Mouse (Mus musculus) T-helper 1 cell (primary cell): Measurements from ENCODE around the gene Nkx6-1.

Experiments used
- in situ Hi-C: fragments of 300-600 bp; cut with MboI, MseI; formaldehyde crosslinking; loops from one replicate; pipeline ENCODE4 v1.15.1; 2025; ENCODE audit warnings: high pct_unique_total_duplicates

The Nkx6-1 gene

DNA sequence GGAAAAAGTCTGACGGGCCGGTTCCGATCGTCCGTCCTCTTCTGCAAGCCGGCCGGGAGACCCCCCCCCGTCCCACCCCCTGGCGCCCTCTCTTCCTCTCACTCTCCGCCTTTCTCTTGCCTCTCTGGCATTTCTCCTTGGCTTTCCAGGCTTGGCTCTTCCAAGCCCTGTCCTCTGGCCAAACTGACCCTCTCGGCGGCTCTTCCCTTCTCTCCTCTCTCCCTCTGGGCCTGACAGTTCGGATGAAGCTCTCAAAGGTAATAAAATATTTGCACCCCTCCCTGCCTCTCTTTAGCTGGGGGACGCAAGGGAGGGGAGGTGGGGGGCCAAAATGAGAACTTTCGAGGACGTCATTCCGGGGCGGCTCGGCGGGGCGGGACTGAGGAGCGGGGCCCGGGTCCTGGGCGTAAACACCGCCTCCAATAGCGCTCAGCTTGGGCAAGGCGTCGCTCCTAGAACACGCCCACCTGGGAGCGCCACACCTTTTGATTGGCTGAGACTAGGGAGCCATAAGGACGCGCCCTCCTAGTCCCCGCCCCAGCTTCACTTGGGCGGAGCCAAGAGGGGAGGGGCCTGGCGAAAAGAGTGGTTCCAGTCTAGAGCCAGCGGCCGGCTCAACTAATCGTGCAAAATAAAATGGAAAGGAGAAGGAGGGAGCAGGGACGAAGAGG is at the start of gene Nkx6-1:
TSS of gene Nkx6-1 (minus strand) at position 52 of the 671 bp plus-strand sequence.
- in situ Hi-C loops: loop anchor here (5.0 kb wide), 2 partner anchors 673 to 738 kb away; no protein-coding TSS in a partner anchor

GRCm38 (mm10) chr5:101713064-101713613 is 48.3 kb upstream of the Nkx6-1 start:
- in situ Hi-C loops: no loop called here

- in situ Hi-C loops: no loop called here
These were observed 38.8 kb upstream of the Nkx6-1 start for GRCm38 (mm10) chr5:101703374-101704260.

DNA sequence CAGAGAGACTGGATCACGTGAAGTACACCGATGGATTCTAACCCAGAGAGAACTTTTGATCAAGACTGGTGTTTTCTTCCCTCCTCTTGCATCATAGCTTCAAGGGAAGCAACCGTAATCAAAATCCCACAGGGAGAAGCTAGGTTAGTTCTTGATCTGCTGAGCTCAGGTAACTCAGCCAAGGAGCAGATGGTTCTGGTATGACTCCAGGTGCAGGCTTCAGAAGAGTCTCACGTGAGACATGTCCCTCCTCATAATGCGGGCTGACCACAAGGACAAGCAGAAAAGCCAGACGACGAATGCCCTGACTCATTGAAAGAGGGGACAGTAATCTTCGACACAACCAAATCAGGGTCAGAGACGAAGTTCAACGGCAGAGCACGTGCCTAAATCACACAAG is 37.8 kb upstream of the Nkx6-1 start:
- in situ Hi-C loops: no loop called here

DNA sequence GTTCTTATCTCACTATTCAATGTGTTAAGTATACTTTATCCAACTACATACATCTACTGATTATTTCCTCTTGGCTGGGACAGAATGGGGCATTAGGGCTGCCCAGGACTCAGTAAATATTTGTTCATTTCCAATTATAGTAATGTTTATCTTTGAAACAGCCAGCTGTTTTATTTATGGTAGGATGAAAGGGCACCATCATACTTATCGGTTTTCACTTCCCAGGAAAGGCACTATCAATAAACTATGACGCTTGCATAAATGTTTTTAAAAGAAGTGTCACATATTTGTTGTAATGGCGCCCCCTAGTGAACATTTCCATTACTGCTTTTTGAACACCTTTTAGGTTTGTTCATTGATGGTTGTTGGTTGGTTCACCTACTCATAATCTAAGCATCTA is 35.8 kb upstream of the Nkx6-1 start:
- in situ Hi-C loops: no loop called here

GRCm38 (mm10) chr5:101688581-101688980 is 23.8 kb upstream of the Nkx6-1 start:
- in situ Hi-C loops: no loop called here

- in situ Hi-C loops: no loop called here
These were observed 18.5 kb upstream of the Nkx6-1 start for GRCm38 (mm10) chr5:101683340-101683739.

- in situ Hi-C loops: no loop called here
These were observed 15.5 kb upstream of the Nkx6-1 start for GRCm38 (mm10) chr5:101680338-101680737.

DNA sequence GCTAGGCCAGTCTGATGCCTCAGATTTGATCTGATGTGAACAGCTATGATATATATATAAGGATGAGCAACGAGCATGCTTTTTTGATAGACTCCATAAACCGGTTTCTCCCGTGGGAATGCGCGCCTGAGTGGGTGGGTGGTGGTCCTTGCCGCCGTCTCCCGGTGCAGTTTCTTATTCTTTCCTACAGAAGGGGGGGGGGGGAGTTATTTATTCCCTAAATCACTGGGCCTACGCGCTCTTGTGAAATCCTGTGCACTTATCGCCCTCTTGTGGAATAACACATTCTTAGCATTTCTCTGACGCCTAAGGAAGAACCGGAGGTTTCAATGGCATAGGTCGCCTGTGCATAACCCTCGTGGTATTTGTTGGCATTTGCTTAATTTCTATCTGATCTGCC is 4.6 kb upstream of the Nkx6-1 start:
- in situ Hi-C loops: loop anchor here (5.0 kb wide), 2 partner anchors 677 to 742 kb away; no protein-coding TSS in a partner anchor

- in situ Hi-C loops: loop anchor here (5.0 kb wide), 2 partner anchors 676 to 741 kb away; no protein-coding TSS in a partner anchor
These were observed 3.7 kb upstream of the Nkx6-1 start for GRCm38 (mm10) chr5:101668475-101668874.

DNA sequence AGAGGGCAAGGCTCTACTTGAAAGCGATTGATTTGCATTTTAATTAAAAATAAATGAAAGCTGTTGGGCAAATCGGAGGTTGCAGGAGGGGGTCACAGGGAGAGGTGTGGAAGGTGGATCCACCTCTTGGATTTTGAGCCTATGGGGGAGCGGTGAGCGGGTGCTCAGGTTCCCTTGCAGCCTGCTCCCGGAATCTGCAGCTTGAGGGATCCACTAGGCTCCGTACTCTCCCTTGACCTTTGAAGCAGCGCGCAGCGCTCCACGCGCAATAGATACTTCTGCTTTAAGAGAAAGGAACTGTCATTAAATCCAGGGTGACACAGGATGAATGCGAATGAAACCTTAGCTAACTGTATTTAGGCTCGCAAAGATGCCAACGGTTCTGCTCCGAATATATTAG is 3.2 kb upstream of the Nkx6-1 start:
- in situ Hi-C loops: loop anchor here (5.0 kb wide), 2 partner anchors 676 to 741 kb away; no protein-coding TSS in a partner anchor

DNA sequence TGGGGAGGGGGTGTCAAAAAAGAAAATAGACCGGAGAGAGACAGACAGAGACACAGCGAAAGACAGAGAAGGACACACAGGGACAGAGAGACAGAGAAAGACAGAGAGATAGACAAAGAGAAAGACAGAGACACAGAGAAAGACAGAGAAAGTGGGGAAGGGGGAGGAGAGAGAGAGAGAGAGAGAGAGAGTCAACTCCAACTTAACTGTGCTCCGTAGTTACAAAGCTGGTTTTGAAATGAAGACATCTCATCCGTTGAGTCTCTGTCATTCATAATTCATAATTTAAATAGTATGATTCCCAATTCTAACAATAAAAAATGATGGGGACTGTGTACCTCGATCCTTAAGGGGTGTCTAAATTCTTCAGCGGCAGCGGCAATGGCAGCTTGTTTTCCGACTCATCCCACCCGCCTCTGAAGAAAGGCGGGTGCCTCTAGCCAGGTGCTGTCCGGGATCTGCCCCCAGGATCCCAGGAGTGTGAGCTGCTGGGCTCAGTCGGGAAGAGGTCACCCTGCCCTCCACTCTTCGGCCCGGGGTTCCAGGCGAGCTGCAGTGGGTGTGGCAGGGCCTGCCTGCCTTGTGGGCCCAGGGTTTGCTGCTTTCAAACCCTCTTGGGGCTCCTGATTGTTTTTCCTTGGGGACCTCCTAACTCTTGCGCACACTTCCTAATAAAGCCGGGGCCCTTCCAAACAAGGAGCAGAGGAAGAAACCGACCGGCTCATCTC is 2.6 kb upstream of the Nkx6-1 start:
- in situ Hi-C loops: loop anchor here (5.0 kb wide), 2 partner anchors 675 to 740 kb away; no protein-coding TSS in a partner anchor

DNA sequence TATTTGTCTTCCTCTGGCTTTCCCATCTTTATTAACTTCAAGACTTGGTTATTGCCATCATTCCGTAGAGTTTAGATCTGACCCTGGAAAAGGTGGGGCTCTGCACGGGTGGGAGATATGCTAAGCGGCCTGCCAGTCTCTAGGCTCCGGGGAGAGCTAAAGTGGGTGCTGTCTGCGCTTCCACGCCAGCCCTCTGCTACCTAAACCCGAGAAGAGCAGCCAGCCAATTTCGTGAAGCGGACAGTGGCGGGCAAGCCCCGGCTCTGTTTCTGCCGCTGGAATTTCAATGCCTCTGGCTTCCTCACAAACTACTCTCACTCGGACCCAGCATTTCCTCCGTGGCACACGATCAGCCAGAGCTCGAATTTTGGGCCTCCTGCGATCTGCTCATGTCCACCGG is 1.9 kb upstream of the Nkx6-1 start:
- in situ Hi-C loops: loop anchor here (5.0 kb wide), 2 partner anchors 674 to 739 kb away; no protein-coding TSS in a partner anchor

DNA sequence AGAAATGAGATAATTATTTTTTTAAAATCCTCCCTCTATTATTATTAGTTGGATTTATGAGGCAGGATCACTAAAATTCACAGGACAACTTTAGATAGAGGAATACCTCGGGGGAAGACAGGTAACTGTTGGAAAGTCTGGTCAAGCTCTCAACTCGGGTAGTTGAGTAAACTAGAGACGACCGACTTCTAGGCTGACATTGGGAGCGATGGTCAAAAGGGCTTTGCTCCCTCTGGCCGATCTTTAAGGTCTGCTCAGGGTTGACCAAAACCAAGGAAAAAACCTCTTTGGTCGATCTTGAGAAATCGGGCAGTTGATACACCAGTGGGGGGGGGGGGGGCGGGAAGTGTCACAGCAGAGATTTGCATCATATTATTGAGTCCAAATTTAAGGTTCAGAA is 1.3 kb upstream of the Nkx6-1 start:
- in situ Hi-C loops: loop anchor here (5.0 kb wide), 2 partner anchors 674 to 739 kb away; no protein-coding TSS in a partner anchor

DNA sequence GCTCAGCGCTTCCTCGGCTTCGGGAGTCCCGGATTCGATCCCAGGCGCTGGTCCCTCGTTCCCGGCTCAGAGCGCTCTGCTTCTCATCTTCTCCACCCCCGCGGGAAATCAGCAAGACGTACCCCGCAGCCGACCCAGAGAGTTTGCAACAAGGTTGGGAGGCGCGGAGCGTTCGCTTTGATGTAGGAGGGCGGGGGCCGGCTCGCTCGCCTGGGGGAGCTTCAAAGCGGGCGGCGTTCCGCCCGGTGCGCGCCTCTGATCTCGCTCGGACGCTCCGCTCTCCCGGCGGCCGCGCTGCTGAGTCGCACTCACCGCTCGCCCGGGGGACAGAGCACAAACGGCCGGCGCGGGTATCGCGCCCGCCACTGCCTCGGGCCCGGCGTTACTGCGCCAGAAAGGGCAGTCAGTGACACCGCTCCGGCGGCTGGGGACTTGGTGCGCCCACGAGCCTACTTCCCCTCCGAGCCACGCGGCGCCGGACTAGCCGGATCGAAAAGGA is 324 bp downstream of the Nkx6-1 start:
- in situ Hi-C loops: no loop called here

GRCm38 (mm10) chr5:101663621-101664422 is 974 bp downstream of the Nkx6-1 start:
- in situ Hi-C loops: no loop called here

GRCm38 (mm10) chr5:101663176-101663575 is 1.6 kb downstream of the Nkx6-1 start:
- in situ Hi-C loops: no loop called here

DNA sequence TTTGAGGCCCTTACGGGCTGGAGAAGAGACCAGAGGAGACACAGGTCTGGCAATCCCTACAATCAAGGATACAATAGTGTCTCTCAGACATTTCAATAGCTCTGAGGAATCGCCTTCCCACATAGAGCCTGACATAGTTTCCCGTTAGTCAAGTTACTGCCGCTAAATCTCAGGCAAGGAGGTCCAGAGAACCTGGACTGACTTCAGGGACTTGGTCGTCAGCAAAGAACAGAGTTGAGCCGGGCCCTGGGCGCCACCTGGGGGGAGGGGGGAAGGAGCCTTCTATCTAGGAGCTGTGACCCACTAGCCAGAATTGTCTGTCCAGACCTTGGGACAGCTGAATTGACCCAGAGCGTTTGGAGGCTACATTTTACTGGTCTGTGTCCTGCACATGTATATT is 2.3 kb downstream of the Nkx6-1 start:
- in situ Hi-C loops: no loop called here

GRCm38 (mm10) chr5:101661561-101662211 is 3.1 kb downstream of the Nkx6-1 start:
- in situ Hi-C loops: no loop called here

GRCm38 (mm10) chr5:101660666-101661065 is 4.1 kb downstream of the Nkx6-1 start:
- in situ Hi-C loops: no loop called here
